Mouse (Mus musculus): ENCODE results near the gene Mrpl11.

DNA sequence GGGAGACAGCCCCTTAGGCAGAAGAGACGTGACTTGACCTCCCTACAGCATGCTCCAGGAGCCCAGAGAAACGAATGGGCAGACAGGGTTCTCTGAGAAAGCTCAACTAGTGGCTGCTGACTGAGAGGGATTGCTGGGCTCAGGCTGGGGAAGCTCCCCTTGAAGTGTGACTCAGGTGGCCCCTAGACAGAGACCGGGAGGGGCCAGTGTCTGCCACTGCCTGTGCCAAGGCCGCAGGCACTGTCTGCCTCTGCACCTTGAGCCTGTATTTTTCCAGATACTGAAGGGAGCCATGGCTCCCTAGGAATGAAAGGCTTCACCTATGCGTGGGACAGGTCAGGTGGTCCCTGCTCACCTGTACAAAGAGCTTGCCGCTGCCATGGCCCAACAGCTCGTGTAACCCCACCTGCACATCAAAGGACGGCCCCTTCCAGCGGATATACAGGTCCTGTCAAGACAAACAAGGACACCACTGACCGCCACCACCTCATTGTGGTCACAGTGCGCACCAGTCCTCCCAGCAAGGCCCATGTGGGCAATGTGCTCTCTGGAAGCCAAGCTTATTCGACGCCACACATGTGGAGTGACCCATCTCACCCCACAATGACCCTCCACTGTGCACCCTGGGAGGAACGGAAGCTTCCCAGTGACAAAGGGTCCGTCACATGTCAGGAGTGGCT lies 45.9 kb upstream of the Mrpl11 start:
- TF ChIP-seq CTCF (IDR thresholded peaks at IDR 0.05; ENCODE audit: borderline replicate concordance, control insufficient read depth, extremely low read depth, insufficient read depth, low read length, poor library complexity) (no peak), POLR2A (IDR thresholded peaks at IDR 0.05; ENCODE audit: control insufficient read depth, extremely low read depth, insufficient read depth, low read length, poor library complexity) (no peak)

Measured in thymus, adult 2 months (tissue).